Mouse (Mus musculus): ENCODE results near the gene Pdcl2. TPM values are rescaled to one million over a fixed set of nuclear protein-coding genes. Genes with fewer than 3 reads are reported as not detected.

The Pdcl2 gene
- polyA plus RNA-seq, 1 experiment: not detected

- no peak for TF ChIP-seq GATA1 (IDR thresholded peaks at IDR 0.05; ENCODE audit: low read length)
Measured at GRCm38 (mm10) chr5:76321249-76322196, 9.4 kb downstream of the Pdcl2 start.

DNA sequence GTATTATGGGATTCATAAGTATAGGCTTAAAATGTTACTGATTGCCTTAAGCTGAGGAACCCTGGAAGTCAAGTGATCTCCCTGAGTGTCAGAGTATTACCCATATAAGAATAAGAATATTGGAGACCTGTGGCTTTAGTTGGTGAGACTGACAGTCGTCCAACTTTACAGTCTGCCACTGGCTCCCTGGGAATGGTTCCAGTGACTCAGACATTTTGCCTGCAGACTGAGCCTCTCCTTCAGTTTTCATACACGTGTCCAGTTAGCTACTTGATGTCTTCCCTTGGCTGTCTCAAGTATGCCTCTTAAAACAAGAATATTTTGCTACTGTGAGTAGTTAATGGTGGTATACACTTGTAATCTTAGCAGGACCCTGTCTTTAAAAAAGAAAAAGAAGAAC lies 22.8 kb downstream of the Pdcl2 start:
- no peak for TF ChIP-seq GATA1 (IDR thresholded peaks at IDR 0.05; ENCODE audit: low read length)

DNA sequence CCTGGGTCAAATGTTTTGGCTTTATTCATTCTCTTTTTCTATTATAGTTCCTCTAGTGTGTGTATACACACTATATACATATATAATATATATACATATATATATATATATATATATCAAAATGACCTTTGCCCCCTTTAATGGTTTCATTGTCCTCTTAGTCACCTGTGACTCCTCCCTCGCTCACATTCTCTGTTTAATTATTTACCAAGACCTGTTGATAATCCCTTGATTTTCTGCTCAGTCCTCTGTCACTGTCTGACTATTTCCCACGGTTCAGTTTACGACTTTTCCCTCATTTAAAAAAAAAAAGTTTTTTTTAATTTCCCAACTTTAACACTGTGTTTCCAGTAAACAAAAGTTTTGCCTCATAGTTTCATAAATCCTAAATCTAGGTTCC lies 24.7 kb downstream of the Pdcl2 start:
- TF ChIP-seq GATA1 (IDR thresholded peaks at IDR 0.05; ENCODE audit: low read length): no peak

DNA sequence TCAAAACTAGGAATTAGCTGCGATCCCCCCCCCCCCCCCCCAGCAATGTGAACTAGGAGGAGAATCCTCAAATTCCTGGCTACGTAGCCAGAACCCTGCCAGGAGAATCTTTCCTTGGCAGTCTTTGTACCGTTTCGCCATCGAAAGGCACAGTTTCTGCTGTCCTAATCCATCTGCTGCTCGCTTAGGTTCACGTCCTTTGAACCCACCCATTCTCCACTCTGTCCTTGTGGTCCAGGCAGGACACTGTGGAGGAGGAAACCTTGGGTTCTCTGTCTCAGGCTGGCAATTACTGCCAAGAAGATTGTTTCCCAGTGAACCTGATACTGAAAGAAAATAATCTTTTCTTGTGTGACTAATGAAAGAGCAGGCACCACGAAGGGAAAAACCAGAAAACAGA lies 25.3 kb downstream of the Pdcl2 start:
- TF ChIP-seq GATA1 (IDR thresholded peaks at IDR 0.05; ENCODE audit: low read length): no peak

DNA sequence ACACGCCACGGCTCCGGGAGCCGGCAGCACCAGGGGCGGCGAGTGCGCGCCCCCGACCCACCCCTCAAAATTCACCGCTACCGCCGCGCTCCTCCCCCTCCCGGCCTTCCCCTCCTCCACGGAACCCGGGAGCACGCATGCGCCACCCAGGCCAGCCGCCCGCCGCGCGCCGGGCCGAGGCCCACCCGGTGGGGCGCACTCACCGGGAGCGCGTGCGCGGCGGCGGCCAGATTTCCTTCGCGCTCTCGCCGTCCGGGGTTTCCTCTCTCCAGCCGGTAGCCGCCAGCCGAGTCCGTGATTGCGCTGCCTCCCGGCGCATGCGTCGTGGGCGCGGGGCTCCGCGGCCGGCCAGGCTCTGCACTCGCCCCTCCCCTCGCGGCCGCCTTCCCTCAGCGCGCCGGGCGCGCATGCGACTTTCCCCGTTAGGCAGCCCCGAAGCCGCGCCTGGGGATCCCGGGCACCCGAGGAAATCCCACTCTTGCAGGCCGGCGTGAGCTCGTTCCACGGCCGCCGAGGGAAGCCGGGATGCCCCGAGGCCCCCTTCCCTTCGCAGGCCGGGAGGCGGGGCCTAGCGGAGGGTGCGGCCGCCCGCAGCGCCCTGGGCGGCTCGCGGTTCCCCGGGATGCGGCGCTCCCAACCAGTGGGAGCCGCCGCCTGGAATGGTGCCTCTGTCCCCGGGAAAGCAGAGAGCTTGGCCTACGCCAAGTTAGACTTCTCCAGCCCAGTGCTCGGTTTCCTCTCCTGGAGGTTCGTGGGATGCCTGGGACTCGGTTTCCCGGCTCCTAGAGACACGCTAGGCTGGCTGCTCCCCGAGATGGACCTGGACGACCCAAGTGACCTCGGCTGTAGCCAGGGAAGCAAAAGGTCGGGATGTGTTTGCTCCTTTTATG lies 26.3 kb downstream of the Pdcl2 start, which contains the start of gene Clock:
TSS of gene Clock (minus strand) at position 341 of the 890 bp plus-strand sequence.
- no peak for TF ChIP-seq GATA1 (IDR thresholded peaks at IDR 0.05; ENCODE audit: low read length)

- no peak for TF ChIP-seq GATA1 (IDR thresholded peaks at IDR 0.05; ENCODE audit: low read length)
Measured at GRCm38 (mm10) chr5:76303745-76304451, 27.1 kb downstream of the Pdcl2 start.

DNA sequence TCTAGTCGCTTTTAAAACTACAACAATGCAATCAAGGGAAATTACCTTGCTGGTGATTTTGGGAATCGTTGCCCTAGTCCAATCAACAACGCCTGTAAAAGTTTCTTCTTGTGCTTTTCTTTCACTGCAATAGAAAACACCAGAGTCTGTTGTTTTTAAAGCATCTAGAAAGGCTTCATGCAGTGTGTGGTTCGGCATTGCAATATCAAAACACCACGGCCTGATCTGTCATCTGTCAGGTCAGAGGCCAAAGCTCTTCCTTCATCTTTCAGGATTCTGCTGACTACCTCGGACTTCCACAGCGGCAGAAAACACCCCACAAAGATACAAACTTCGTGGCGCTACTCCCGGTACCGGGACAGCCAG lies 27.6 kb downstream of the Pdcl2 start:
- TF ChIP-seq GATA1 (IDR thresholded peaks at IDR 0.05; ENCODE audit: low read length): no peak

- no peak for TF ChIP-seq GATA1 (IDR thresholded peaks at IDR 0.05; ENCODE audit: low read length)
Measured at GRCm38 (mm10) chr5:76302009-76302408, 28.9 kb downstream of the Pdcl2 start.

DNA sequence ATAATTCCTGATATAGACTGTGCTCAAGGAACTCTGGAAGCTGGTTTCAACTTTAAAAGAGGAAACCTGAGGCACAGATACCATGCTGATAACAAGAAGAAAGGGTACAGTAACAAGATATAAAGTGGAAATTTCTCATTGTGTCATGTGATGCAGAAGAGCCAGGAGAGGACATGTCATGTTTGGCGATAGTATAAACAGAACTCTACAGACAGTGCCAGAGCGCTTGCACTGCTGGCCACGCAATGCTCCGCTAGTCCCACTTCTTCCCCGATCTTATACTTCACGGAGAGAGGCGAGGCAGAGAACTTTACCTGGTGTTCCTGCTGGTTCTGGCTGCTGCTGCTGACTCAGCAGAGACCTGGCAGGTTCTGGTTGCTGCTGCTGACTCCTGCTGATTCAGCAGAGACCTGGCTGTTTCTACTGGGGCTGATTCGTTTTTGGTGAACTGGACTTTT lies 41.7 kb downstream of the Pdcl2 start:
- TF ChIP-seq GATA1 (IDR thresholded peaks at IDR 0.05; ENCODE audit: low read length): no peak

DNA sequence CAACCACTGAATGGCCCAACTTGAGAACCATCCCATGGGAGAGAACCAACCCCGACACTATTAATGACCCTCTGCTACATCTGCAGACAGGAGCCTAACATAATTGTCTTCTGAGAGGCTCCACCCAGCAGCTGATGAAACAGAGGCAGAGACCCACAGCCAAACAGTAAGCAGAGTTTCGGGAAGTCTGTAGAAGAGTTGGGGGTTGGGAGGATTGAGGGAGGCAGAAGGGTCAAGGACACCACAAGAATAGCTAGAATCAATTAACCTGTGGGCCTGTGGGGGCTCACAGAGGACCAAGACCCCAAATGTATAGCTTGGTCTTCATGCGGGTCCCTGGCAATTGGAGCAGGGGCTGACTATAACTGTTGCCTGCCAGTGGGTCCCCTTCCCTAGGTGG lies 42.7 kb downstream of the Pdcl2 start:
- TF ChIP-seq GATA1 (IDR thresholded peaks at IDR 0.05; ENCODE audit: low read length): no peak

- TF ChIP-seq GATA1 (IDR thresholded peaks at IDR 0.05; ENCODE audit: low read length): no peak
Measured at GRCm38 (mm10) chr5:76287062-76287461, 43.9 kb downstream of the Pdcl2 start.

DNA sequence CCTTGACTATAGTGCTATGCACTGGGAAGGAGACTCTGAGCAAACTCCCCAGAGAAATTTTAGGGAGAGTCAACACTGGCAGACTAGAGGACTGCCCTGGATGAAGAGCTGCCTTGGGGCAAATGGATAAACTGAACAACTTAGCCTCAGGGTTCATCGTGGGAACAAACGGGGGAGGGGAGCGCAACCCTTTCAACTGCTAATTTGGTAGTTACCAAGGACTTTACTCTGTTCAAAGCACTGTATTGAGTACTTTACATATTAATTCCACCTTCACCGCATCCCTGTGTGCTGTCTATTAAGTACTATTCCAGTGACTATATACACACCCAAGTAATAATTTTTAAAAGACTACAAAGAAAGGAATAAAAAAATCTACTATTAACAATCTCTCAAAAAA lies 45.3 kb downstream of the Pdcl2 start:
- TF ChIP-seq GATA1 (IDR thresholded peaks at IDR 0.05; ENCODE audit: low read length): no peak

DNA sequence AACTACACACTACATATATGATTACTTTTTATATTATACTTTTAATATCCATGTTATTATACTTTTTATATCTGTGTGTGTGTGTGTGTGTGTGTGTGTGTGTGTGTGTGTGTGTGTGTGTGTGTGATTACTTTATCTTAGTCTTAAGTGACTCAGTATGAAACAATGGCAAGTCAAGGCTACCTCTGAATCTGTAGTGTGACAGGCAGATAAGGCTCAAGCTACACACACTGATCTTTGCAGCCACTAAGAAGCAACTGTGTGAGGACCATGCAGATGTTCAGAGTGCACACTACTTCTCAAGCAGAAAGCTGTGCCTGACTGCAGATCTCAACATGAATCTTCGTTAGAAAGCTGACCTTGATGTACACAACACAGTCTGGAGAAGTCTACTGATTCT lies 47.1 kb downstream of the Pdcl2 start:
- TF ChIP-seq GATA1 (IDR thresholded peaks at IDR 0.05; ENCODE audit: low read length): no peak

DNA sequence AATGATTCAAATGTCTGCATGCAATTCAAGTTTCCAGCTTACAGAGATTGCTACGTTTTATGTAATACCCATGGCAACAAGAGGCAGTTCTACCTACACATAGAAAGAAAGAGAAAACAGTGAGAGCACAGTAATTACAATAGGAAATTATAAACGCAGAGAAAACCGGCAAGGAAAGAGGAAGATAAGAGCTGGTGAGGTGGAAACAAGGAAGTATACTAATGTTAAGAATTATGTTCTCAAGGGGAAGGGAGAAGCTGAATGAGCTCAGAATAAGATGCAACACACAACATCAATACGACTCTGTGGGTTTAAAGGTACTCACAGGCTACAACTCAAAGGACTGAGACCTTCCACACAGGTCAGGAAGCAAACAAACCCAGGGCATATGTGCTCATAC lies 56.0 kb downstream of the Pdcl2 start:
- TF ChIP-seq GATA1 (IDR thresholded peaks at IDR 0.05; ENCODE audit: low read length): no peak

Other genes starting within 250 kb of the Pdcl2 start
- 56.9 and 87.6 TPM in 2 replicates for gene Srd5a3, start 190.9 kb downstream of the Pdcl2 start, polyA plus RNA-seq (2012)
- 62.6 and 79.3 TPM in 2 replicates for gene Tmem165, start 147.3 kb downstream of the Pdcl2 start, polyA plus RNA-seq (2012)
- gene Clock, start 26.4 kb downstream of the Pdcl2 start, polyA plus RNA-seq (2012): 1.1 and 1.8 TPM in 2 replicates
- gene Nmu, start 32.6 kb upstream of the Pdcl2 start, polyA plus RNA-seq (2012): not detected in 2 replicates
- gene Gm7271, start 152.9 kb upstream of the Pdcl2 start, polyA plus RNA-seq (2012): not detected in 2 replicates
- 1.4 and 2.3 TPM in 2 replicates for gene Exoc1, start 198.2 kb upstream of the Pdcl2 start, polyA plus RNA-seq (2012)

Data from G1E-ER4 (cell line).